Mouse (Mus musculus): ENCODE measurements around the gene Slc25a17.

GRCm38 (mm10) chr15:81304006-81304405 is 56.6 kb downstream of the Slc25a17 start:
- TF ChIP-seq CTCF (IDR thresholded peaks at IDR 0.05; ENCODE audit: insufficient read depth, low read depth, low read length): no peak
- no peak for TF ChIP-seq POLR2A (IDR thresholded peaks at IDR 0.05; ENCODE audit: insufficient read depth, low read depth, low read length)

All from olfactory bulb, adult 2 months (tissue).